Mouse (Mus musculus) E14TG2a.4 (cell line): Measurements from ENCODE around the gene Lrrc57.

ENCODE experiments used
- H3K27me3 ChIP-seq: 2 replicates; pipeline ENCODE4 v1.6.1; 2014; ENCODE audit warnings: low read length, control low read depth; ENCODE audit not compliant: insufficient read depth
- H3K36me3 ChIP-seq: 2 replicates; pipeline ENCODE4 v1.6.1; 2014; ENCODE audit warnings: low read length, control low read depth; ENCODE audit not compliant: insufficient read depth
- H3K4me1 ChIP-seq: replicated peaks from 2 replicates; pipeline ENCODE4 v1.6.1; 2014; ENCODE audit warnings: low read depth, low read length, control low read depth
- H3K4me3 ChIP-seq: replicated peaks from 2 replicates; pipeline ENCODE4 v1.5.1; 2014; ENCODE audit warnings: mild to moderate bottlenecking, low read length
- H3K9me3 ChIP-seq: 2 replicates; pipeline ENCODE4 v1.6.1; 2014; ENCODE audit warnings: low read length, control low read depth
- CTCF ChIP-seq: conservative IDR thresholded peaks from 2 replicates; pipeline ENCODE4 v1.5.1; 2014; ENCODE audit warnings: low read length
- NANOG ChIP-seq: IDR thresholded peaks from 2 replicates; pipeline ENCODE4 v1.6.1; 2014; ENCODE audit warnings: borderline replicate concordance, low read length, mixed read lengths
- POU5F1 ChIP-seq: IDR thresholded peaks from 2 replicates; pipeline ENCODE4 v1.6.1; 2014; ENCODE audit warnings: low read length, borderline replicate concordance

Gene Lrrc57

GRCm38 (mm10) chr2:120622920-120623319 lies 13.6 kb upstream of the Lrrc57 start:
- TF ChIP-seq POU5F1 (no peak), NANOG (no peak), CTCF (no peak)
- no peaks in the 10 kb centered on the region for H3K27me3 ChIP-seq
- H3K36me3 ChIP-seq, result peaks cover 25% of the 10 kb centered on the region
- no peaks in the 10 kb centered on the region for H3K9me3 ChIP-seq
- no peak overlapping the region for H3K4me3 ChIP-seq
- H3K4me1 ChIP-seq, result peaks cover 2% of the 10 kb centered on the region

DNA sequence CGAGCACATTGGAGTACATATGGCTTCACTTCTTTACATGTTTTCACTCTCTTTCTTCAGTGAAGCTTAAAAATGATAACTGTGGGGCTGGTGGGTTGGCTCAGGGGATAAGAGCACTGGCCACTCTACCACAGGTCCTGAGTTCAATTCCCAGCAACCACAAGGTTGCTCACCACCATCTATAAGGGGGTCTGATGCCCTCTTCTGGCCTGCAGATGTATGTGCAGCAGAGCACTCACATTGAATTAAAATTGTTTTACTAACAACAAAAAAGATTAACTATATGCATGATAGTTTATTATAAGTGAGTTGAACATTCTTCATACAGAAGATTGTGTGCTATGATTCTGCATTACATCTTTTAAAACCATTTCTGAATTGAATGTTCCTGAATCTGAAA lies 10.2 kb upstream of the Lrrc57 start:
- H3K36me3 ChIP-seq, result peaks cover 58% of the 10 kb centered on the region
- H3K9me3 ChIP-seq, result no peaks in the 10 kb centered on the region
- H3K4me3 ChIP-seq, result no peak overlapping the region
- TF ChIP-seq CTCF (peak; percentile 29; the same call in 1 of the 2 replicates), POU5F1 (no peak)
- no peaks in the 10 kb centered on the region for H3K4me1 ChIP-seq
- no peaks in the 10 kb centered on the region for H3K27me3 ChIP-seq

DNA sequence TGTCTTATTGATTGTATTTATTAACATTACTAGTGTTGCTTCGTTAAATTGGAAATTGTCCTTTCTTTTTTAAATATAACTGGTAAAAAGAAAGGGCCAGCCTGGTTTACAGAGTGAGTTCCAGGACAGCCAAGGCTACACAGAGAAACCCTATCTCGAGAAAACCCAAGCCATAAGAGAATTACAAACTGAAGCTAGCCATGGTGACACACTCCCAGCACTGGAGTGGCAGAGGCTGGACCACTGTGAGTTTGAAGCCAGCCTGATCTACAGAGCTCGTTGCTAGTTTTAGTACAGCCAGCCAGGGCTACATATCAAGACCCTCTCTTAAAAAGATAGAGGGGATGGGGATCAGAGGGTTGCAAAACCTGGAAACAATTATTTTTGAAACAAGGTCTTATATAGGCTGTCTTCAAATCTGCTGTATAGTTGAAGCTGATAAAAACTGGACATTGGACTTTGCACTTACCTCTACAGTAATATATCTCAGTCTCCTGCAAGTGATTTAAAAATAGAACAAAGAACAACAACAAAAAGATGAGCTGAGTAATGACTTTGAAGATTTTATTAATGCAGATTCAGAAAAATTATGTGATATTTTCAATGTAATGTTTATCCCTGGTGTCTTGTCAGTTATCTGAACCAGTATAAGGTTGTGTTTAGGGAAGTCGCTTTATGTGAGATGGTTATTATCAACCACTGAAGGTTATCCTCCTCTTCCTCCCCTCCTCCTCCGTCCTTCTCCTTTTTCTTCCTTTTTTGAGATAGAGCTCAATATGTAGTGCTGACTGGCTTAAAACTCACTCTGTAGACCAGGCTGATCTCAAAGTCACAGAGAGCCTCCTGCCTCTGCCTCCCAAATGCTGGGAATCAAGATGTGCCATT lies 7.2 kb upstream of the Lrrc57 start:
- Histone ChIP-seq H3K9me3 (no peaks in the 10 kb centered on the region), H3K36me3 (peaks cover 82% of the 10 kb centered on the region), H3K4me3 (no peak overlapping the region), H3K4me1 (peaks cover 10% of the 10 kb centered on the region; the same call in 1 of the 2 replicates), H3K27me3 (no peaks in the 10 kb centered on the region)
- TF ChIP-seq CTCF, result no peak

GRCm38 (mm10) chr2:120606021-120606690 lies 3.2 kb downstream of the Lrrc57 start:
- H3K4me1 ChIP-seq, result peaks cover 18% of the 10 kb centered on the region
- H3K36me3 ChIP-seq, result peaks cover 36% of the 10 kb centered on the region
- no peaks in the 10 kb centered on the region for H3K9me3 ChIP-seq
- no peak overlapping the region for H3K4me3 ChIP-seq
- TF ChIP-seq CTCF, result peak; percentile 28
- no peak for TF ChIP-seq POU5F1
- no peaks in the 10 kb centered on the region for H3K27me3 ChIP-seq

DNA sequence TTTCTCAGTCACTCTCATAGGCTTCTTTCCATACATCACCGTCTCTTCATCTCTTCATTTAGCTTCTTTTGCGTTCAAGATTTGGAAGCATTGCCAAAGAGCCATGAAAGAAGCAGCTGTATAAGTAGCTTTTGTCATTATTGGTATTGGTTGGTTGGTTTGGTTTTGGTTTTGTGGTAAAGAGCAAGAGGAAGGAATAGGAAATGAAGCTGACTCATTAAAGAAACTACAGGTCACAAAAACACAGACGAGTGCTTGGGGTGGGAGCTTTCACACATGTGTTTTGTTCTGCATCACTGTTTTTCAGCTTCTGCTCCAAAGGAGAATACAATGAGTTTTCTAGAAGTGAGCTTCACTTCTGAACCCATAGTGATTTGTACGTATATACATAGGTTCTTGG lies 9.8 kb downstream of the Lrrc57 start:
- Histone ChIP-seq H3K4me1 (no peaks in the 10 kb centered on the region), H3K4me3 (no peak overlapping the region), H3K36me3 (peaks cover 62% of the 10 kb centered on the region), H3K27me3 (no peaks in the 10 kb centered on the region), H3K9me3 (no peaks in the 10 kb centered on the region)
- TF ChIP-seq CTCF (no peak), POU5F1 (no peak), NANOG (no peak)

DNA sequence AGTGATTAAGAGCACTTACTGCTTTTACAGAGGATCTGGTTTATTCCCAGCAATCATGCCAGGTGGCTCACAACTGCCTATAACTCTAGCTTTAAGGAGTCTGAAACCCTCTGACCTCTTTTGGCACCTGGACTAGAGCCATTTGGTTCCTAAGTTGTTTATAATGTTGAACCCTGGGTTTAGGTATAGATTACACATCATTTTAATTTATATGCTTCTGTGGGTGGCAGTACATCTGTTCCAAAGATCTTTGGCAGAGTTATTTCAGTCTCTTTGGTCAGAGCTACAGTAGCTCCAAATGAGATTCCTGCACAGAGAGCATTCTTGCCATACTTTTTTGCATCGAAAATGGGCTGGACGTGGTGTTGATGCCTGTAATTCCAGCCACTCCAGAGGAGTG lies 11.6 kb downstream of the Lrrc57 start:
- Histone ChIP-seq H3K36me3 (peaks cover 58% of the 10 kb centered on the region), H3K27me3 (no peaks in the 10 kb centered on the region), H3K4me3 (no peak overlapping the region), H3K4me1 (no peaks in the 10 kb centered on the region), H3K9me3 (no peaks in the 10 kb centered on the region)
- TF ChIP-seq CTCF (no peak), POU5F1 (no peak), NANOG (no peak)

- H3K36me3 ChIP-seq, result peaks cover 38% of the 10 kb centered on the region
- no peaks in the 10 kb centered on the region for H3K4me1 ChIP-seq
- H3K4me3 ChIP-seq, result no peak overlapping the region
- no peaks in the 10 kb centered on the region for H3K9me3 ChIP-seq
- no peaks in the 10 kb centered on the region for H3K27me3 ChIP-seq
- no peak for TF ChIP-seq POU5F1
- TF ChIP-seq NANOG, result no peak
- no peak for TF ChIP-seq CTCF
Observed at GRCm38 (mm10) chr2:120592227-120592626, 17.1 kb downstream of the Lrrc57 start.

DNA sequence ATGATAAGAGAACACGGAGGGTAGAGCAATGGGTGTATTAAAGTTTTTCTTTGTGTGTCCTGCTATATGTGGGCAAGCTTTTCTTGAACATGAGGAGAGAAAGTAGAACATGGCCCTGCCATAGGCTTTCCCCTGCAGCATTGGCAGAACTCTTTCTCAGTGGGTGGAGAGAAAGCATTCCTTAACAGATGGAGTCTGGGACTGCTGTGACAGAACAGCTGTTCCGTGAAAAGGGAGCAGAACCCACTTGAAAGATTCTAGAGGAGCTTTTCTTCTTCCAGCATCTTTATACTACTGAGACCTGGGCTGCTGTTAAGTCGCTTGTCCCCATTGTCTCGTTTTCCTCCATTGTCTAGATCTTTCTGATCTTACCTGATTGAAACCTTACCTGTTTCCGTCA lies 19.6 kb downstream of the Lrrc57 start:
- TF ChIP-seq POU5F1 (no peak), NANOG (no peak), CTCF (no peak)
- no peaks in the 10 kb centered on the region for H3K9me3 ChIP-seq
- no peaks in the 10 kb centered on the region for H3K4me1 ChIP-seq
- peaks cover 33% of the 10 kb centered on the region for H3K36me3 ChIP-seq
- no peaks in the 10 kb centered on the region for H3K27me3 ChIP-seq
- no peak overlapping the region for H3K4me3 ChIP-seq

GRCm38 (mm10) chr2:120578286-120578685 lies 31.0 kb downstream of the Lrrc57 start:
- Histone ChIP-seq H3K4me1 (peaks cover 20% of the 10 kb centered on the region), H3K9me3 (no peaks in the 10 kb centered on the region)

More at GRCm38 (mm10) chr2:120578286-120578685, 31.0 kb downstream of the Lrrc57 start:
- Histone ChIP-seq H3K36me3 (no peaks in the 10 kb centered on the region), H3K27me3 (no peaks in the 10 kb centered on the region), H3K4me3 (no peak overlapping the region)
- TF ChIP-seq CTCF (no peak), POU5F1 (no peak), NANOG (no peak)
